Mouse (Mus musculus): ENCODE measurements at regions not wholly inside any gene's neighbourhood (a gene's known extent, or its start where the extent isn't known, plus 50 kb on each side); places are given as distances from the start of the nearest gene placed in this dataset.

DNA sequence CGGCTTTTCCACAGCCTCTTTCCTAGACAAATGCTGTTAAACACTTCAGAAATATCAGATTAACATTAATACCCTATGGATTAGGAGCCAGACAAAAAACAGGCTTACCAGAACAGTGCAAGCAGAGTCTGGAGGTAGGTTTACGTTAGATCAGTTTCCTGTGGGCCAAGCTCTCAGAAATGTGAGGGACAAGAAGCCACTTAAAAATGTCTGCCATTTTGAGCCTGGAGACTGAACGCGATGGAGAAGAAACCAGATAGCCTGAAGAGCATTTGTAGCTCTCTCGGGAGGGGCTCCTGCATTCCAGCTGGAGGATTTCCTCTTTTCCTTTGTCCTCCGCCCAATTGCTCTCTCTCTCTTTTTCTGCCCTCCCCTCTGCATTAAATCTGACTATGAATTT lies 239.1 kb upstream of the Sp4 start:
- Histone ChIP-seq H3K4me3 (ENCODE audit: low read depth, low read length) (no peak overlapping the region), H3K9me3 (replicated peaks) (no peaks in the 10 kb centered on the region), H3K27me3 (ENCODE audit: insufficient read depth, low read length) (no peaks in the 10 kb centered on the region), H3K4me1 (ENCODE audit: insufficient read depth, low read depth, low read length) (no peaks in the 10 kb centered on the region), H3K36me3 (replicated peaks) (no peaks in the 10 kb centered on the region)
- TF ChIP-seq CTCF (IDR thresholded peaks at IDR 0.05; ENCODE audit: low read depth, low read length) (no peak), GATA1 (IDR thresholded peaks at IDR 0.05; ENCODE audit: borderline replicate concordance, low read length) (no peak), GATA2 (IDR thresholded peaks at IDR 0.05; ENCODE audit: borderline replicate concordance, low read depth, low read length) (no peak), TAL1 (conservative IDR thresholded peaks at IDR 0.05; ENCODE audit: low read depth, low read length) (no peak), POLR2AphosphoS5 (IDR thresholded peaks at IDR 0.05; ENCODE audit: insufficient replicate concordance, low read depth, low read length) (no peak)
- no peak for ATAC-seq (ENCODE audit: extremely low read depth, insufficient number of reproducible peaks, low FRiP score, poor library complexity, severe bottlenecking)
- no peak for DNase-seq (ENCODE audit: low spot score)

DNA sequence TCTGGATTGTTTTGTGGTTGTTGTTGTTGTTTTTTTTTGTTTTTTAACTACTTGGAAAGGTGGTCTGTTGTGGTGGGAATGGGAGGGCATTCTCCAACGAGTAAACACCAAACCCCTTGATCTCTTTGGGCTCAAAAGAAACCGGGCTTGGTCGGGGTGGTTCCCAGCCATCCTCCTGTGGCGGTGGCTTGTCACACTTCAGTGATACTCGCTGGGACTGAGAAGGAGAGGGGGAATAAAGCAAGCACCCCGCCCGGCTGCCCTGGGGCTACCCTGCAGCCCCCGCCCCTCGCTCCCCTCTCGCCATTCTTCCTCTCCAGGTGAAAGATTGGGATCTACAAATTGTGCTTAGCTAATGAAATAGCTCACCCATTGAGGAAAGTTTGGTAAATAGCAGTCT lies 229.3 kb upstream of the Sp4 start:
- ATAC-seq (ENCODE audit: extremely low read depth, insufficient number of reproducible peaks, low FRiP score, poor library complexity, severe bottlenecking) (no peak), DNase-seq (ENCODE audit: low spot score) (no peak)
- no peaks in the 10 kb centered on the region for H3K4me1 ChIP-seq (ENCODE audit: insufficient read depth, low read depth, low read length)
- no peaks in the 10 kb centered on the region for H3K36me3 ChIP-seq (replicated peaks)
- TF ChIP-seq CTCF (IDR thresholded peaks at IDR 0.05; ENCODE audit: low read depth, low read length) (no peak), GATA1 (IDR thresholded peaks at IDR 0.05; ENCODE audit: borderline replicate concordance, low read length) (no peak), POLR2AphosphoS5 (IDR thresholded peaks at IDR 0.05; ENCODE audit: insufficient replicate concordance, low read depth, low read length) (no peak), TAL1 (conservative IDR thresholded peaks at IDR 0.05; ENCODE audit: low read depth, low read length) (no peak), GATA2 (IDR thresholded peaks at IDR 0.05; ENCODE audit: borderline replicate concordance, low read depth, low read length) (no peak)
- no peak overlapping the region for H3K4me3 ChIP-seq (ENCODE audit: low read depth, low read length)
- no peaks in the 10 kb centered on the region; the same call in 1 of the 2 replicates for H3K27me3 ChIP-seq (ENCODE audit: insufficient read depth, low read length)
- no peaks in the 10 kb centered on the region for H3K9me3 ChIP-seq (replicated peaks)

DNA sequence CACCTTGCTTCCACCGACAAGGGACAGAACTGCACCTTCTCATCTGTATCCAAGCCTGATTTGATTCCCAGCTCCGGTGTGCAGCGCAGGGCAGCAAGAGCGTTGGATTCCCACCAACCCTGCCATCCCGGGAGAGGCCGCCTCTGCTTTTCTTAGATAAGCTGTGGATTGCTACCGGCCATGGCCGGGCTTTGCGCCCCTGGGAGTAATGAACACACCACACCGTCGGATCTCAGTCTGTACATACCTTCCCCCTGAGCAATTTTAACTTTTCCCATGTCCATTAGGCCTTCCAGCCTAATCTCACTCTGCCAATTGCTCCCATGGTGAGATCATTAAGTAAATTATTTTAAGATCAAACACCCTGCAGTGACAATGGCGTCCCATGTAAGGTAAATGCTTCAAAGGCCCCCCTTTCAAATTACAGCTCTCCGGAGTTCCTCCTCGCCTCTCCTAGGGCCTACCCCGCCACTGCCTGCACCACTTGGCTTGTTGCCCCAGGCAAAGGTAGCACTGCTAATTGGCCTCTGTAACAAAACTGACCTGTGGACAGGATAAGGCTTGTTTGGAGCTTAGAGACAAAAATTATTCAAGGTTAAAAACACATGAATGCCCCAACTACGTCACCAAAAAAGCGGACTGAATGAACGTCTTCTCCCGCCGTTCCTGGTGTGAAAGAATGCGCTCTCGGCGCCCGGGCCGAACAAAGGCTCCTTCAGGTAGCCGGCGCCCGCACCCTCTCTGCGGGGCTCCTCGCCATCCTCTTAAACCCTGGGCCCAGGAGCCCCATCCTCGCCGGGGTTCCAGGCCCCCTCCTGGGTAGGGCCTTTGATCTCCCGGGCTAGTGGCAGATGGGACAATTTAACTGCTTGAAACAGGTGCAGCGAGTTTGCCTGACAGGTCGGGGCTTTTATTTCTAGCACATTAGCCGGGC lies 228.5 kb upstream of the Sp4 start:
- ATAC-seq (ENCODE audit: extremely low read depth, insufficient number of reproducible peaks, low FRiP score, poor library complexity, severe bottlenecking) (no peak), DNase-seq (ENCODE audit: low spot score) (no peak)
- H3K9me3 ChIP-seq (replicated peaks) = no peaks in the 10 kb centered on the region
- no peaks in the 10 kb centered on the region for H3K4me1 ChIP-seq (ENCODE audit: insufficient read depth, low read depth, low read length)
- no peaks in the 10 kb centered on the region for H3K36me3 ChIP-seq (replicated peaks)
- H3K4me3 ChIP-seq (ENCODE audit: low read depth, low read length) = no peak overlapping the region
- TF ChIP-seq TAL1 (conservative IDR thresholded peaks at IDR 0.05; ENCODE audit: low read depth, low read length) (no peak), GATA2 (IDR thresholded peaks at IDR 0.05; ENCODE audit: borderline replicate concordance, low read depth, low read length) (no peak)
- H3K27me3 ChIP-seq (ENCODE audit: insufficient read depth, low read length) = no peaks in the 10 kb centered on the region; the same call in 1 of the 2 replicates

DNA sequence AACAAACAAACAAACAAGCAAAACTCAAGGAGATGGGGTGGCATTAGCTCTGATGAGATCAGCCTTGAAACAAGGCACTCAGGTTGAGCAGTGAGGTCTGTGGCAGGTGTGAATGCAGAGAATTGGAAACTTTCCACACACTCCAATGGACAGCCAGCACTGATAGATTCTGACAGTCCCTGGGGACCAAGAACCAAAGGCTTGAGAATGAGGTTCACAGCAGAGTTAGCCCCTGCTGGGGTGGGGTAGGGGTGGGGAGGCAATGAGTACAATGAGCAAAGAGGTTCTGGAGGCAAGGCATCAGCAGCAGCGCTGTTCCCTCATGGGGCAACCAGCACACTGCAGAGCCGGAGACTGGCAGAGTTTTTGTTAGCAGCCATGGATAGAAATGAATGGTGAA lies 220.5 kb upstream of the Sp4 start:
- DNase-seq (ENCODE audit: low spot score) = no peak
- H3K27me3 ChIP-seq (ENCODE audit: insufficient read depth, low read length) = no peaks in the 10 kb centered on the region
- H3K4me3 ChIP-seq (ENCODE audit: low read depth, low read length) = no peak overlapping the region
- no peaks in the 10 kb centered on the region for H3K4me1 ChIP-seq (ENCODE audit: insufficient read depth, low read depth, low read length)
- ATAC-seq (ENCODE audit: extremely low read depth, insufficient number of reproducible peaks, low FRiP score, poor library complexity, severe bottlenecking) = no peak
- no peaks in the 10 kb centered on the region for H3K36me3 ChIP-seq (replicated peaks)
- TF ChIP-seq TAL1 (conservative IDR thresholded peaks at IDR 0.05; ENCODE audit: low read depth, low read length) = no peak
- no peak for TF ChIP-seq POLR2AphosphoS5 (IDR thresholded peaks at IDR 0.05; ENCODE audit: insufficient replicate concordance, low read depth, low read length)
- TF ChIP-seq CTCF (IDR thresholded peaks at IDR 0.05; ENCODE audit: low read depth, low read length) = no peak
- no peak for TF ChIP-seq GATA1 (IDR thresholded peaks at IDR 0.05; ENCODE audit: borderline replicate concordance, low read length)
- TF ChIP-seq GATA2 (IDR thresholded peaks at IDR 0.05; ENCODE audit: borderline replicate concordance, low read depth, low read length) = no peak
- H3K9me3 ChIP-seq (replicated peaks) = no peaks in the 10 kb centered on the region

DNA sequence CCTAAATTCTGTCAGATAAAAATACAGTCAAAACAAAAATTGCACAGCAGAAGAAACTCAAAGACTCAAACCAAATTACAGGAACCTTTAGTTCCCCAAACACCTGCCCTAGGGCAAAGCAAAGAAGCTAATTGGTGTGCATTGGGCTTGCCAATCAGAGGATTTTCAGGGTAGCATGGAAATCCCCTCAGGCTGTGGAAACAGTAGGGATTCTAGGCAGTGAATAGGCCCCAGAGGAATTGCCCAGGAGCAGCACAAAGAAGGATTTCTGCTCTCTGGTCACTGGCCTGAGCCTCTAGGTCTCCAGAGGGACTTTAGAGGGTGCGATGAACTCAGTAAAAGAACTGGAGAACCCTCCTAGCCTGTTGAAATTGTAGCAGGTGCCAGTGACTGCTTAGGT lies 220.1 kb upstream of the Sp4 start:
- ATAC-seq (ENCODE audit: extremely low read depth, insufficient number of reproducible peaks, low FRiP score, poor library complexity, severe bottlenecking) (no peak), DNase-seq (ENCODE audit: low spot score) (no peak)
- no peak for TF ChIP-seq CTCF (IDR thresholded peaks at IDR 0.05; ENCODE audit: low read depth, low read length)
- TF ChIP-seq POLR2AphosphoS5 (IDR thresholded peaks at IDR 0.05; ENCODE audit: insufficient replicate concordance, low read depth, low read length) = no peak
- TF ChIP-seq TAL1 (conservative IDR thresholded peaks at IDR 0.05; ENCODE audit: low read depth, low read length) = no peak
- no peak for TF ChIP-seq GATA1 (IDR thresholded peaks at IDR 0.05; ENCODE audit: borderline replicate concordance, low read length)
- no peak for TF ChIP-seq GATA2 (IDR thresholded peaks at IDR 0.05; ENCODE audit: borderline replicate concordance, low read depth, low read length)

DNA sequence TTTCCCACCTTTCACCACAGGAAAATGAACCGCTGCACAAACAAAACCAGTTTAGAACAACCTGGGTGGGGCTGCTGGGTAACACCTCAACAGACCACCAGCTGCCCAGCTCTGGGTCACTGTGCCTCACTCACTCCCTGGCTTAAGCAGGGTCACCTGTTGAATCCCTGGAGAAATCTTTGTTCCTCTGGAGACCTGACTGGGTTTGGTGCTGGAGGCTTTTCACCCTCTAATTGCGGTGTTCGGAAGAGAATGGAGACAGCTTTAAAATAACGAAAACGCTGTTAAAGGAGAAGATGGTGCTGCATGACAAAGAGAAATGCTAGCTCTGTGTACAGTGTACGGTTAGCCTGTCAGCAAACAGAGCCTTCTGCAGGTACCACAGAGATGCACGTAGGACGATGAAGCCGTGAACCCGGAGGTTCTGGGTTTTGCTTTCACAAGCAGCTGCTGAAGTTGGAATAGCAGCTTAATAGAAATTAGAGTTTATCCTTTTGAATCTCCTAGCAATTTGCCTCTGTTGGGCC lies 218.6 kb upstream of the Sp4 start:
- no peak for ATAC-seq (ENCODE audit: extremely low read depth, insufficient number of reproducible peaks, low FRiP score, poor library complexity, severe bottlenecking)
- DNase-seq (ENCODE audit: low spot score) = no peak
- Histone ChIP-seq H3K27me3 (ENCODE audit: insufficient read depth, low read length) (no peaks in the 10 kb centered on the region), H3K4me3 (ENCODE audit: low read depth, low read length) (no peak overlapping the region), H3K4me1 (ENCODE audit: insufficient read depth, low read depth, low read length) (no peaks in the 10 kb centered on the region), H3K36me3 (replicated peaks) (no peaks in the 10 kb centered on the region), H3K9me3 (replicated peaks) (no peaks in the 10 kb centered on the region)
- TF ChIP-seq POLR2AphosphoS5 (IDR thresholded peaks at IDR 0.05; ENCODE audit: insufficient replicate concordance, low read depth, low read length) (no peak), CTCF (IDR thresholded peaks at IDR 0.05; ENCODE audit: low read depth, low read length) (no peak), GATA1 (IDR thresholded peaks at IDR 0.05; ENCODE audit: borderline replicate concordance, low read length) (no peak), GATA2 (IDR thresholded peaks at IDR 0.05; ENCODE audit: borderline replicate concordance, low read depth, low read length) (no peak), TAL1 (conservative IDR thresholded peaks at IDR 0.05; ENCODE audit: low read depth, low read length) (no peak)

More for the DNA sequence above, 220.1 kb upstream of the Sp4 start:
- Histone ChIP-seq H3K27me3 (ENCODE audit: insufficient read depth, low read length) (no peaks in the 10 kb centered on the region), H3K9me3 (replicated peaks) (no peaks in the 10 kb centered on the region), H3K4me3 (ENCODE audit: low read depth, low read length) (no peak overlapping the region), H3K36me3 (replicated peaks) (no peaks in the 10 kb centered on the region), H3K4me1 (ENCODE audit: insufficient read depth, low read depth, low read length) (no peaks in the 10 kb centered on the region)
